Mouse (Mus musculus) embryonic facial prominence, embryonic 10.5 days (tissue): ENCODE results near the gene Nrg4. TPM values are rescaled to one million over a fixed set of nuclear protein-coding genes. Genes with fewer than 3 reads are reported as not detected.

Source experiments
- DNase-seq: peaks from one replicate; pipeline ENCODE4 v3.0.0-alpha.2; 2017; ENCODE audit warnings: low spot score
- H3K27ac ChIP-seq: fragments of 300-500 bp; sonication (generic); replicated peaks from 2 replicates; pipeline ENCODE4 v1.5.1; 2016; ENCODE audit warnings: mild to moderate bottlenecking
- H3K27me3 ChIP-seq: fragments of 300-500 bp; sonication (generic); replicated peaks from 2 replicates; pipeline ENCODE4 v1.6.1; 2016; ENCODE audit warnings: low read depth, mild to moderate bottlenecking; ENCODE audit not compliant: poor library complexity, severe bottlenecking
- H3K36me3 ChIP-seq: fragments of 300-500 bp; sonication (generic); replicated peaks from 2 replicates; pipeline ENCODE4 v1.6.1; 2016; ENCODE audit warnings: mild to moderate bottlenecking, moderate library complexity
- H3K4me1 ChIP-seq: fragments of 300-500 bp; sonication (generic); 2 replicates; pipeline ENCODE4 v1.6.1; 2016
- H3K4me3 ChIP-seq: fragments of 300-500 bp; sonication (generic); 2 replicates; pipeline ENCODE4 v1.5.1; 2016; ENCODE audit warnings: mild to moderate bottlenecking, moderate library complexity
- H3K9me3 ChIP-seq: fragments of 300-500 bp; sonication (generic); 2 replicates; pipeline ENCODE4 v1.6.1; 2016; ENCODE audit warnings: mild to moderate bottlenecking
- WGBS: fragments of 180-500 bp; shearing (Covaris S2); methylation state at CpG from one replicate; pipeline ENCODE4 v1.1.7; 2016; 5-methylcytosine and 5-hydroxymethylcytosine counted together
- polyA plus RNA-seq: library from polyadenylated mRNA; unstranded; fragments of >200 nt; fragmentation: Nextera tagmentation; extraction: Ambion mirVana; gene quantifications from 2 replicates; pipeline ENCODE4 v1.2.1, GENCODE M21; 2016

The Nrg4 gene
- polyA plus RNA-seq, result 1.4 and 1.6 TPM in 2 replicates

GRCm38 (mm10) chr9:55326515-55327233, at the start of gene Nrg4, which contains the start of gene Tmem266:
Nrg4 (minus strand) TSS chr9:55326844.
Tmem266 (plus strand) TSS chr9:55326913.
- H3K27ac ChIP-seq, result peak within 1 kb of the TSS; percentile 80
- peaks cover 85% of the 10 kb centered on the region for H3K27me3 ChIP-seq
- WGBS, result under 1% methylated on average over 82 of the region's 82 CpGs
- H3K4me1 ChIP-seq, result peaks cover 22% of the 10 kb centered on the region
- no peaks in the 10 kb centered on the region for H3K9me3 ChIP-seq
- peak; percentile 89 for DNase-seq
- H3K4me3 ChIP-seq, result peak within 1 kb of the TSS; percentile 76
- no peaks in the 10 kb centered on the region for H3K36me3 ChIP-seq

- WGBS, result 86% methylated on average over 7 of the region's 7 CpGs
- no peak overlapping the region for H3K4me3 ChIP-seq
- no peaks in the 10 kb centered on the region for H3K27me3 ChIP-seq
- no peaks in the 10 kb centered on the region for H3K4me1 ChIP-seq
- H3K9me3 ChIP-seq, result no peaks in the 10 kb centered on the region
- DNase-seq, result no peak
- no peaks in the 10 kb centered on the region for H3K36me3 ChIP-seq
- no peak overlapping the region for H3K27ac ChIP-seq
Measured at GRCm38 (mm10) chr9:55371908-55372307, 45.3 kb upstream of the Nrg4 start.

GRCm38 (mm10) chr9:55368011-55368410, 41.4 kb upstream of the Nrg4 start:
- H3K4me3 ChIP-seq, result no peak overlapping the region
- peaks cover 5% of the 10 kb centered on the region; the same call in 1 of the 2 replicates for H3K4me1 ChIP-seq
- DNase-seq, result no peak
- 57% methylated on average over 3 of the region's 3 CpGs for WGBS
- no peaks in the 10 kb centered on the region for H3K27me3 ChIP-seq
- no peaks in the 10 kb centered on the region for H3K36me3 ChIP-seq
- H3K9me3 ChIP-seq, result no peaks in the 10 kb centered on the region
- no peak overlapping the region for H3K27ac ChIP-seq

GRCm38 (mm10) chr9:55363707-55364106, 37.1 kb upstream of the Nrg4 start:
- Histone ChIP-seq H3K27me3 (no peaks in the 10 kb centered on the region), H3K36me3 (no peaks in the 10 kb centered on the region), H3K9me3 (no peaks in the 10 kb centered on the region), H3K27ac (no peak overlapping the region), H3K4me1 (peaks cover 5% of the 10 kb centered on the region; the same call in 1 of the 2 replicates), H3K4me3 (no peak overlapping the region)
- no peak for DNase-seq

- Histone ChIP-seq H3K4me1 (peaks cover 5% of the 10 kb centered on the region; the same call in 1 of the 2 replicates), H3K27me3 (no peaks in the 10 kb centered on the region), H3K4me3 (no peak overlapping the region), H3K9me3 (no peaks in the 10 kb centered on the region), H3K27ac (no peak overlapping the region), H3K36me3 (no peaks in the 10 kb centered on the region)
- WGBS, result 80% methylated on average over 5 of the region's 5 CpGs
- DNase-seq, result no peak
Measured at GRCm38 (mm10) chr9:55361969-55362368, 35.3 kb upstream of the Nrg4 start.

- Histone ChIP-seq H3K4me1 (peaks cover 5% of the 10 kb centered on the region), H3K36me3 (no peaks in the 10 kb centered on the region), H3K4me3 (no peak overlapping the region), H3K9me3 (no peaks in the 10 kb centered on the region), H3K27ac (no peak overlapping the region), H3K27me3 (no peaks in the 10 kb centered on the region)
- no peak for DNase-seq
- 63% methylated on average over 7 of the region's 7 CpGs for WGBS
Measured at GRCm38 (mm10) chr9:55360861-55361260, 34.2 kb upstream of the Nrg4 start.

GRCm38 (mm10) chr9:55360372-55360771, 33.7 kb upstream of the Nrg4 start:
- Histone ChIP-seq H3K9me3 (no peaks in the 10 kb centered on the region), H3K27me3 (no peaks in the 10 kb centered on the region), H3K4me1 (peaks cover 9% of the 10 kb centered on the region), H3K36me3 (no peaks in the 10 kb centered on the region), H3K27ac (no peak overlapping the region), H3K4me3 (no peak overlapping the region)
- no peak for DNase-seq
- WGBS, result 74% methylated on average over 3 of the region's 3 CpGs

- Histone ChIP-seq H3K4me1 (peaks cover 14% of the 10 kb centered on the region; the same call in 1 of the 2 replicates), H3K27me3 (no peaks in the 10 kb centered on the region), H3K27ac (no peak overlapping the region), H3K4me3 (no peak overlapping the region), H3K9me3 (no peaks in the 10 kb centered on the region), H3K36me3 (no peaks in the 10 kb centered on the region)
- DNase-seq, result no peak
- WGBS, result 85% methylated on average over 1 of the region's 1 CpGs
Measured at GRCm38 (mm10) chr9:55357164-55357563, 30.5 kb upstream of the Nrg4 start.

- H3K9me3 ChIP-seq, result no peaks in the 10 kb centered on the region
- no peaks in the 10 kb centered on the region for H3K36me3 ChIP-seq
- peaks cover 14% of the 10 kb centered on the region; the same call in 1 of the 2 replicates for H3K4me1 ChIP-seq
- no peaks in the 10 kb centered on the region for H3K27me3 ChIP-seq
- no peak overlapping the region for H3K27ac ChIP-seq
- DNase-seq, result no peak
- H3K4me3 ChIP-seq, result no peak overlapping the region
- WGBS, result 62% methylated on average over 8 of the region's 8 CpGs
Measured at GRCm38 (mm10) chr9:55355270-55355834, 28.7 kb upstream of the Nrg4 start.

GRCm38 (mm10) chr9:55354686-55355085, 28.0 kb upstream of the Nrg4 start:
- Histone ChIP-seq H3K9me3 (no peaks in the 10 kb centered on the region), H3K27ac (no peak overlapping the region), H3K36me3 (no peaks in the 10 kb centered on the region), H3K4me1 (peaks cover 14% of the 10 kb centered on the region; the same call in 1 of the 2 replicates), H3K4me3 (no peak overlapping the region), H3K27me3 (no peaks in the 10 kb centered on the region)
- WGBS, result 86% methylated on average over 3 of the region's 3 CpGs
- DNase-seq, result no peak

GRCm38 (mm10) chr9:55348664-55349063, 22.0 kb upstream of the Nrg4 start:
- Histone ChIP-seq H3K4me1 (no peaks in the 10 kb centered on the region), H3K4me3 (no peak overlapping the region), H3K27ac (no peak overlapping the region), H3K27me3 (0 out of 2 replicates have a peak, but pooled peaks cover 5% of the 10 kb centered on the region), H3K36me3 (no peaks in the 10 kb centered on the region), H3K9me3 (no peaks in the 10 kb centered on the region)
- 81% methylated on average over 3 of the region's 3 CpGs for WGBS
- DNase-seq, result no peak

- H3K9me3 ChIP-seq, result no peaks in the 10 kb centered on the region
- WGBS, result 90% methylated on average over 7 of the region's 7 CpGs
- 0 out of 2 replicates have a peak, but pooled peaks cover 5% of the 10 kb centered on the region for H3K27me3 ChIP-seq
- no peaks in the 10 kb centered on the region for H3K36me3 ChIP-seq
- no peak overlapping the region for H3K27ac ChIP-seq
- DNase-seq, result no peak
- H3K4me1 ChIP-seq, result no peaks in the 10 kb centered on the region
- no peak overlapping the region for H3K4me3 ChIP-seq
Measured at GRCm38 (mm10) chr9:55345332-55345731, 18.7 kb upstream of the Nrg4 start.

GRCm38 (mm10) chr9:55344165-55344564, 17.5 kb upstream of the Nrg4 start:
- no peaks in the 10 kb centered on the region for H3K9me3 ChIP-seq
- no peak overlapping the region for H3K4me3 ChIP-seq
- DNase-seq, result no peak
- H3K27ac ChIP-seq, result no peak overlapping the region
- H3K36me3 ChIP-seq, result no peaks in the 10 kb centered on the region
- H3K4me1 ChIP-seq, result no peaks in the 10 kb centered on the region
- H3K27me3 ChIP-seq, result 0 out of 2 replicates have a peak, but pooled peaks cover 5% of the 10 kb centered on the region
- WGBS, result 86% methylated on average over 7 of the region's 7 CpGs
